Mouse (Mus musculus): ENCODE measurements around the gene Ms4a6d. TPM values are rescaled to one million over a fixed set of nuclear protein-coding genes. Genes with fewer than 3 reads are reported as not detected.

Gene Ms4a6d
- polyA plus RNA-seq (2017; shearing (Covaris generic)) = 10 to 100 TPM in 1 of 2 experiments, 1 to 10 TPM in 1; 9.6 to 13.4 TPM

DNA sequence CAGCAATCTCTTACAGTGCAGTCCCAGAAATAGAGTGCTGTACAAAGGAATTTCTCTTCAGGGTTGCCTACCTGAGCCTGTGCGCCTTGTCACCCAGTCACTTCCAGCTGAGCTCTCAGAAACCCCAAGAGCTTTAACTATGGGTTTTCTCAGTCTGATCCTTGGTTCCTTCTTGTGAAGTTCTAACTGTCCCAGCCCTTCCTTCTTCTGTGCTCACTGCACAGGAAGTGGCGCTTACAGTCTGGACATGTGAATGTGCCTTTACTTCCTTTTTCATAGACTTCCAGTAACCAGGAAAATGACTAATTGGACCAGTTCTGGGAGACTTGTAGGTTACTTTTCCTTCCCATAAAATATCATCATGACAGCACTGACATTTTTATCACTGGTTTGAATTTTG lies at the start of gene Ms4a6d:
Gene Ms4a6d, minus strand, starts transcription at position 247 of the 400 bp plus-strand sequence.

GRCm38 (mm10) chr19:11640732-11641131 lies 36.1 kb upstream of the Ms4a6d start, which contains the start of gene Ms4a3:
Gene Ms4a3 (minus strand): TSS chr19:11640851.

DNA sequence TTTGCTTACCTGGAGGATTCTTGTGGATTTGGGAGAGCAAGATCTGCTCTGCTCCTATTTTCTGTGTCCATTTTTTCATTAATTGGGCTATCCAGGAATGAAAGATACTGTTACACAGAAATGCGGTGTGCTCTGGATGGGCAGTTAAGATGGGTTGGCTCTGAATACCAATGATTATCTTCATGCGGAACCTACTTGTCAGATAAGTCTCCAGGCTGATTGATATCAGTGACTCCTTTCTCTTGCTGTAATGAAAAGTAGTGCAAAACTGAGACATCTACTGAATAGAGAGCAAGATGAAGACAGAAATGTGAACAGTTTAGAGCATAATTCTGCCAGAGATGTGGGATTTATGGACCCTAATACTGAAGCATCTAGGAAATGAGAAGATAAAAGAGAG lies 18.9 kb upstream of the Ms4a6d start, which contains the start of gene Ms4a2:
Gene Ms4a2, minus strand, starts transcription at position 169 of the 400 bp plus-strand sequence.

Other genes with a start within 250 kb of the Ms4a6d start
- gene Ms4a4a, start 229.3 kb downstream of the Ms4a6d start, polyA plus RNA-seq (2017; shearing (Covaris generic)) = 1 to 10 TPM in 1 of 2 experiments, under 1 TPM in 1; 0.45 to 1.6 TPM
- gene Ms4a4c, start 200.1 kb downstream of the Ms4a6d start, polyA plus RNA-seq (2017; shearing (Covaris generic)) = 100 to 1,000 TPM in 1 of 2 experiments, 10 to 100 TPM in 1; 38.9 to 156 TPM
- gene Ms4a4b, start 161.3 kb downstream of the Ms4a6d start, polyA plus RNA-seq (2017; shearing (Covaris generic)) = 1,000 to 10,000 TPM; 2,238 to 3,168 TPM
- 10 to 100 TPM; 12.9 to 14.6 TPM for gene Ms4a6c, start 135.5 kb downstream of the Ms4a6d start, polyA plus RNA-seq (2017; shearing (Covaris generic))
- gene Gm8369, start 118.9 kb downstream of the Ms4a6d start, polyA plus RNA-seq (2017; shearing (Covaris generic)) = 100 to 1,000 TPM; 228 to 249 TPM
- gene Ms4a6b, start 88.3 kb downstream of the Ms4a6d start, polyA plus RNA-seq (2017; shearing (Covaris generic)) = 100 to 1,000 TPM; 810 to 848 TPM
- gene Ms4a4d, start 68.0 kb downstream of the Ms4a6d start, polyA plus RNA-seq (2017; shearing (Covaris generic)) = 1 to 10 TPM; 3.2 to 3.4 TPM
- gene Ms4a2, start 18.9 kb upstream of the Ms4a6d start, polyA plus RNA-seq (2017; shearing (Covaris generic)) = under 1 TPM; 0.31 to 0.35 TPM
- under 1 TPM in 1 of 2 experiments, not detected in 1; 0.77 TPM for gene Ms4a3, start 36.0 kb upstream of the Ms4a6d start, polyA plus RNA-seq (2017; shearing (Covaris generic))
- gene Oosp2, start 55.7 kb upstream of the Ms4a6d start, polyA plus RNA-seq (2017; shearing (Covaris generic)) = not detected
- gene Oosp1, start 86.3 kb upstream of the Ms4a6d start, polyA plus RNA-seq (2017; shearing (Covaris generic)) = under 1 TPM in 1 of 2 experiments, not detected in 1; 0.55 TPM
- gene Oosp3, start 92.2 kb upstream of the Ms4a6d start, polyA plus RNA-seq (2017; shearing (Covaris generic)) = under 1 TPM; 0.41 to 0.78 TPM
- under 1 TPM in 1 of 2 experiments, not detected in 1; 0.18 TPM for gene Gif, start 142.7 kb upstream of the Ms4a6d start, polyA plus RNA-seq (2017; shearing (Covaris generic))
- 10 to 100 TPM; 38.2 to 43.8 TPM for gene Mrpl16, start 165.5 kb upstream of the Ms4a6d start, polyA plus RNA-seq (2017; shearing (Covaris generic))
- 1 to 10 TPM; 2.9 to 4.5 TPM for gene Stx3, start 214.6 kb upstream of the Ms4a6d start, polyA plus RNA-seq (2017; shearing (Covaris generic))
- under 1 TPM in 1 of 2 experiments, not detected in 1; 0.10 TPM for gene Olfr1417, start 234.4 kb upstream of the Ms4a6d start, polyA plus RNA-seq (2017; shearing (Covaris generic))